Mouse (Mus musculus): ENCODE measurements around the gene Nudt2. TPM values are rescaled to one million over a fixed set of nuclear protein-coding genes. Genes with fewer than 3 reads are reported as not detected.

The Nudt2 gene
- total and polyA plus RNA-seq, 3 experiments, result 27.5 to 30.8 (median 28.9) TPM

- H3K27ac ChIP-seq, result no peak overlapping the region
These were observed 34.7 kb downstream of the Nudt2 start for GRCm38 (mm10) chr4:41499619-41500018.

DNA sequence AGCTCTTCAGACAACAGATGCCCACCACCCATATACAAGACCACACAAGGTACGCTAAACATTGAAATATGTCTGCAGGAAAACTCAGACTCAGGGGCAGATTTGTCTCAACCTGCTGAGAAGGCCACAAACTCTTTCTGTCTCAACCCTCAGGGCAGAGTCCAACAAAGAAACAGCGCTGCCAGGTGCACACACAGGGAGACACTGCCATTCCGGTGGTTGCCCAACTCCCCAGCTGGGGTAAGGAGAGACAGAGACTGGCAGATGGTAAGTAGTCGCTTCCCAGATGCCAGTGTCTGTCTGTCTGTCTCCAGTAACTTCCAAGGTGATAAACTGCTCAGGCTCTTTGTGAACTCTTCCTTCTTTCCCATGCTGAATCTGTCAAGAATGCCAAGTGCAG, 35.8 kb downstream of the Nudt2 start:
- DNase-seq, result no peak

More at GRCm38 (mm10) chr4:41499619-41500018, 34.7 kb downstream of the Nudt2 start:
- Histone ChIP-seq H3K27me3 (ENCODE audit: control insufficient read depth, insufficient read depth, low read length) (peaks cover 11% of the 10 kb centered on the region), H3K4me3 (no peak overlapping the region), H3K9ac (ENCODE audit: low read depth, low read length) (no peak overlapping the region), H3K79me2 (replicated peaks; ENCODE audit: control insufficient read depth, insufficient read depth, low read length) (no peaks in the 10 kb centered on the region), H3K4me1 (ENCODE audit: control insufficient read depth, insufficient read depth, low read length) (no peaks in the 10 kb centered on the region), H3K36me3 (ENCODE audit: control insufficient read depth, insufficient read depth, low read length) (no peaks in the 10 kb centered on the region)
- intact Hi-C loops (cut with DNase I), result no loop called here
- DNase-seq, result no peak
- TF ChIP-seq CTCF (IDR thresholded peaks at IDR 0.05), result no peak
- TF ChIP-seq EP300 (IDR thresholded peaks at IDR 0.05; ENCODE audit: insufficient read depth, low read depth, low read length), result no peak
- TF ChIP-seq POLR2A (IDR thresholded peaks at IDR 0.05; ENCODE audit: insufficient read depth, low read depth, low read length), result no peak
- 67% methylated on average over 8 of the region's 8 CpGs for WGBS

GRCm38 (mm10) chr4:41502171-41502940, 37.4 kb downstream of the Nudt2 start:
- no peaks in the 10 kb centered on the region for H3K36me3 ChIP-seq (ENCODE audit: control insufficient read depth, insufficient read depth, low read length)
- TF ChIP-seq EP300 (IDR thresholded peaks at IDR 0.05; ENCODE audit: insufficient read depth, low read depth, low read length), result no peak
- TF ChIP-seq POLR2A (IDR thresholded peaks at IDR 0.05; ENCODE audit: insufficient read depth, low read depth, low read length), result no peak
- no peak for TF ChIP-seq CTCF (IDR thresholded peaks at IDR 0.05)
- H3K4me1 ChIP-seq (ENCODE audit: control insufficient read depth, insufficient read depth, low read length), result peaks cover 6% of the 10 kb centered on the region; the same call in 1 of the 2 replicates
- DNase-seq, result no peak
- peak overlapping the region; percentile 63 for H3K4me3 ChIP-seq
- H3K27ac ChIP-seq, result peak overlapping the region; percentile 65
- intact Hi-C loops (cut with DNase I), result loop anchor here (1.0 kb wide), 1 partner anchor 34 kb away; no protein-coding TSS in a partner anchor
- H3K9ac ChIP-seq (ENCODE audit: low read depth, low read length), result peak overlapping the region; percentile 64
- H3K79me2 ChIP-seq (replicated peaks; ENCODE audit: control insufficient read depth, insufficient read depth, low read length), result no peaks in the 10 kb centered on the region
- peaks cover 11% of the 10 kb centered on the region for H3K27me3 ChIP-seq (ENCODE audit: control insufficient read depth, insufficient read depth, low read length)
- 27% methylated on average over 20 of the region's 20 CpGs for WGBS

More for the DNA sequence above, 35.8 kb downstream of the Nudt2 start:
- peaks cover 11% of the 10 kb centered on the region for H3K27me3 ChIP-seq (ENCODE audit: control insufficient read depth, insufficient read depth, low read length)
- no peaks in the 10 kb centered on the region for H3K4me1 ChIP-seq (ENCODE audit: control insufficient read depth, insufficient read depth, low read length)
- 82% methylated on average over 4 of the region's 4 CpGs for WGBS
- TF ChIP-seq EP300 (IDR thresholded peaks at IDR 0.05; ENCODE audit: insufficient read depth, low read depth, low read length) (no peak), CTCF (IDR thresholded peaks at IDR 0.05) (no peak), POLR2A (IDR thresholded peaks at IDR 0.05; ENCODE audit: insufficient read depth, low read depth, low read length) (no peak)
- H3K27ac ChIP-seq, result no peak overlapping the region
- H3K4me3 ChIP-seq, result no peak overlapping the region
- no peaks in the 10 kb centered on the region for H3K79me2 ChIP-seq (replicated peaks; ENCODE audit: control insufficient read depth, insufficient read depth, low read length)
- intact Hi-C loops (cut with DNase I), result no loop called here
- no peak overlapping the region for H3K9ac ChIP-seq (ENCODE audit: low read depth, low read length)
- no peaks in the 10 kb centered on the region for H3K36me3 ChIP-seq (ENCODE audit: control insufficient read depth, insufficient read depth, low read length)

GRCm38 (mm10) chr4:41502986-41503412, 38.0 kb downstream of the Nudt2 start, which contains the start of gene AI464131:
Gene AI464131, minus strand, starts transcription at chr4:41503076.
- Histone ChIP-seq H3K4me1 (ENCODE audit: control insufficient read depth, insufficient read depth, low read length) (peaks cover 6% of the 10 kb centered on the region; the same call in 1 of the 2 replicates), H3K4me3 (peak within 1 kb of the TSS; percentile 63), H3K79me2 (replicated peaks; ENCODE audit: control insufficient read depth, insufficient read depth, low read length) (no peaks in the 10 kb centered on the region), H3K27ac (peak within 1 kb of the TSS; percentile 65), H3K9ac (ENCODE audit: low read depth, low read length) (peak within 1 kb of the TSS; percentile 64), H3K36me3 (ENCODE audit: control insufficient read depth, insufficient read depth, low read length) (no peaks in the 10 kb centered on the region), H3K27me3 (ENCODE audit: control insufficient read depth, insufficient read depth, low read length) (peaks cover 5% of the 10 kb centered on the region; the same call in 1 of the 2 replicates)
- TF ChIP-seq CTCF (IDR thresholded peaks at IDR 0.05) (peak; percentile 25), POLR2A (IDR thresholded peaks at IDR 0.05; ENCODE audit: insufficient read depth, low read depth, low read length) (peak; percentile 65), EP300 (IDR thresholded peaks at IDR 0.05; ENCODE audit: insufficient read depth, low read depth, low read length) (0 out of 2 replicates have a peak, but pooled peaks have one; percentile 42)
- peak; percentile 97 for DNase-seq
- intact Hi-C loops (cut with DNase I), result loop anchor here (1.0 kb wide), 1 partner anchor 35 kb away; no protein-coding TSS in a partner anchor
- WGBS, result 2% methylated on average over 18 of the region's 18 CpGs

- no peaks in the 10 kb centered on the region for H3K27me3 ChIP-seq (ENCODE audit: control insufficient read depth, insufficient read depth, low read length)
- H3K4me1 ChIP-seq (ENCODE audit: control insufficient read depth, insufficient read depth, low read length), result peaks cover 6% of the 10 kb centered on the region; the same call in 1 of the 2 replicates
- TF ChIP-seq POLR2A (IDR thresholded peaks at IDR 0.05; ENCODE audit: insufficient read depth, low read depth, low read length) (no peak), CTCF (IDR thresholded peaks at IDR 0.05) (peak; percentile 51)
- no peak overlapping the region for H3K9ac ChIP-seq (ENCODE audit: low read depth, low read length)
- 66% methylated on average over 5 of the region's 5 CpGs for WGBS
- intact Hi-C loops (cut with DNase I), result no loop called here
- no peak overlapping the region for H3K4me3 ChIP-seq
- DNase-seq, result no peak
- no peaks in the 10 kb centered on the region for H3K36me3 ChIP-seq (ENCODE audit: control insufficient read depth, insufficient read depth, low read length)
- no peak overlapping the region for H3K27ac ChIP-seq
- no peaks in the 10 kb centered on the region for H3K79me2 ChIP-seq (replicated peaks; ENCODE audit: control insufficient read depth, insufficient read depth, low read length)
These were observed 39.4 kb downstream of the Nudt2 start for GRCm38 (mm10) chr4:41504325-41504724.

DNA sequence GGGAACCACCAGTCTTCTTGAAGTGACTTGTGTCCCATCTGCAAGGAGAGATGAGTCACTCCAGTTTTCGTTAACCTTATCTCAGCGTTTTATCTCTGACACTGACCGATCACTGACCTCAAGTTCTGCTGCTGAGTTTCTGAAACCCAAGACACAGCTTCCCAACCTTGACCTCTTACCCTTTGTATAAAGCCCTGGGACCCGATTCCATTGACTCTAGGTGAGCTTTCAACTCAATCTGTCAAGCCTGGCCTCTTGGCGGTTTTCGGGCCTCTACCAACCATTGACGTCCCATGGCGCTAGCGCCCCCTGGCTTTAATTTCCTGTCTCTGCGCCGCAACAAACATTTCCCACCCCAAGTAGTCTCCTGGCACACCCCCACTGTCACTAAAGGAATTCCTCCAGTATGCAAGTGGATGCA, 40.2 kb downstream of the Nudt2 start:
- Histone ChIP-seq H3K9ac (ENCODE audit: low read depth, low read length) (no peak overlapping the region), H3K4me1 (ENCODE audit: control insufficient read depth, insufficient read depth, low read length) (peaks cover 6% of the 10 kb centered on the region; the same call in 1 of the 2 replicates), H3K4me3 (no peak overlapping the region), H3K36me3 (ENCODE audit: control insufficient read depth, insufficient read depth, low read length) (no peaks in the 10 kb centered on the region), H3K27ac (no peak overlapping the region), H3K27me3 (ENCODE audit: control insufficient read depth, insufficient read depth, low read length) (no peaks in the 10 kb centered on the region), H3K79me2 (replicated peaks; ENCODE audit: control insufficient read depth, insufficient read depth, low read length) (no peaks in the 10 kb centered on the region)
- no peak for TF ChIP-seq POLR2A (IDR thresholded peaks at IDR 0.05; ENCODE audit: insufficient read depth, low read depth, low read length)
- peak; percentile 50 for TF ChIP-seq CTCF (IDR thresholded peaks at IDR 0.05)
- TF ChIP-seq EP300 (IDR thresholded peaks at IDR 0.05; ENCODE audit: insufficient read depth, low read depth, low read length), result no peak
- WGBS, result 60% methylated on average over 11 of the region's 11 CpGs
- intact Hi-C loops (cut with DNase I), result no loop called here
- no peak for DNase-seq
